ENCODE assay signal across 14 mouse cellular contexts in the genomic region with DNA sequence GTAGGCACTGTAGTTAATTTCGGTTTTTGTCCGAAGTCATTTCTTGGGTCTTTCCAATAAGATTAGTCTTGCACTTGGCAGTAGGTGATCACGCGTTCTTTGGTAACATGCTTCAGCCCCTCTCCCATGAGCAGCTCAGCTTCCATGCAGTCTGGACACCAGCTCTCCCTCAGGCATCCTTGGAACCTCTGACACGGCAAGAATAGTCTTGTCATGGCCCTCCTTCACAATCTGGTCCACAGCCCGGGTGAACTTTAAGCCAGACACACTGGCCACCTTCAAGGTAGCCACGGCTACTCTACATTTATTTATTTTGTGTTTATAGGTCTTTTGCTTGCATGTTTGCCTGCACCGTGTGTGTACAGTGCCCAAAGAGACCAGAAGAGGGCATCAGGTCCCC.
"Had no signal": no experiment of that assay in that cellular context is flagged by ENCODE, and none has a peak within 500 bp of the region (broad histone marks: within the 10 kb centered on the region; RNA-seq: fewer than 3 reads in every experiment).

No protein-coding gene starts in this region.

- H3K9me3 ChIP-seq: neural tube, embryonic 12.5 days; stomach, embryonic 15.5 days had no signal

- ATAC-seq: midbrain, embryonic 16.5 days had no signal

- H3K4me3 ChIP-seq: midbrain, embryonic 12.5 days; neural tube, embryonic 12.5 days; stomach, embryonic 15.5 days had no signal

- H3K4me1 ChIP-seq: midbrain, embryonic 12.5 days; neural tube, embryonic 12.5 days; stomach, embryonic 15.5 days had no signal

- H3K27ac ChIP-seq: liver, embryonic 14.5 days; midbrain, embryonic 12.5 days; neural tube, embryonic 12.5 days; stomach, embryonic 15.5 days; stomach, postnatal 0 days had no signal

- H3K36me3 ChIP-seq: midbrain, embryonic 12.5 days; neural tube, embryonic 12.5 days; stomach, embryonic 15.5 days had no signal

- DNase-seq: lung, embryonic 14.5 days; lung, postnatal 10 days; lung, postnatal 4 days; midbrain, embryonic 14.5 days; right cerebral cortex, postnatal 14 days; thymus, adult 2 months; thymus, postnatal 25 days; thymus, postnatal 4 days had no signal

- H3K9ac ChIP-seq: liver, embryonic 14.5 days; lung, embryonic 14.5 days; midbrain, embryonic 12.5 days; neural tube, embryonic 12.5 days; stomach, embryonic 15.5 days had no signal

- H3K27me3 ChIP-seq: midbrain, embryonic 12.5 days; neural tube, embryonic 12.5 days; stomach, embryonic 15.5 days had no signal

- H3K4me2 ChIP-seq: lung, embryonic 14.5 days; midbrain, embryonic 12.5 days; neural tube, embryonic 12.5 days; stomach, embryonic 15.5 days had no signal
